8 mouse cellular contexts compared by ENCODE assay signal in genomic region chr11:88528522-88529101, GRCm38 (mm10).
DNase-seq lines count a peak whose midpoint lies in the region; ATAC-seq and TF ChIP-seq lines count a peak whose summit lies in the region.

No protein-coding gene starts in this region.

- intact Hi-C loops in left cerebral cortex, adult 2 months (cut with DNase I), result no loop called here

- H3K9ac ChIP-seq in intestine, embryonic 14.5 days (ENCODE audit: low read length), result no peak overlapping the region

- H3K27me3 ChIP-seq in intestine, embryonic 14.5 days (replicated peaks; ENCODE audit: control insufficient read depth, insufficient read depth, low read length), result no peaks in the 10 kb centered on the region

- peak overlapping the region; percentile 32 for H3K4me2 ChIP-seq in intestine, embryonic 14.5 days (ENCODE audit: low read length)

- no peak overlapping the region for H3K4me3 ChIP-seq in brown adipose tissue, adult 24 weeks (ENCODE audit: insufficient read depth, low read depth, low read length)
- no peak overlapping the region for H3K4me3 ChIP-seq in intestine, embryonic 14.5 days (ENCODE audit: low read depth, low read length)
- H3K4me3 ChIP-seq in left cerebral cortex, adult 2 months, result no peak overlapping the region

- H3K9me3 ChIP-seq in intestine, embryonic 14.5 days (ENCODE audit: control insufficient read depth, low read length), result no peaks in the 10 kb centered on the region

- H3K27ac ChIP-seq in brown adipose tissue, adult 24 weeks (replicated peaks; ENCODE audit: low read depth, low read length), result peak overlapping the region; percentile 65
- peak overlapping the region; percentile 87 for H3K27ac ChIP-seq in intestine, embryonic 14.5 days (ENCODE audit: low read depth)
- no peak overlapping the region for H3K27ac ChIP-seq in left cerebral cortex, adult 2 months

- WGBS in intestine, embryonic 14.5 days, result 25% methylated on average over 8 of the region's 8 CpGs

- H3K4me1 ChIP-seq in brown adipose tissue, adult 24 weeks (ENCODE audit: control insufficient read depth, insufficient read depth, insufficient read length, low read length), result peaks cover 34% of the 10 kb centered on the region
- H3K4me1 ChIP-seq in intestine, embryonic 14.5 days (replicated peaks; ENCODE audit: control insufficient read depth, insufficient read depth, low read length), result peaks cover 44% of the 10 kb centered on the region

- ATAC-seq in intestine, embryonic 14.5 days (replicated peaks; ENCODE audit: low FRiP score, low TSS enrichment, low read depth), result peak; percentile 48; the same call in 1 of the 2 replicates

- no peak for TF ChIP-seq CTCF in left cerebral cortex, adult 2 months (IDR thresholded peaks at IDR 0.05)

- DNase-seq in forelimb bud, embryonic 11.5 days (ENCODE audit: low read depth, low spot score), result peak; percentile 40
- peak; percentile 78 for DNase-seq in intestine, embryonic 14.5 days (ENCODE audit: low spot score)
- DNase-seq in lung, postnatal 10 days, result peak; percentile 67
- no peak for DNase-seq in gastrocnemius, adult 8-10 months (ENCODE audit: low spot score in 2 of 2)
- no peak for DNase-seq in ovary, postnatal 10 days (ENCODE audit: low spot score)
- DNase-seq in right cerebral cortex, postnatal 36 days (ENCODE audit: low spot score in 2 of 2), result no peak
- DNase-seq in left cerebral cortex, adult 2 months (ENCODE audit: extremely low spot score in 1 of 2, low spot score in 2 of 2), result no peak

- H3K36me3 ChIP-seq in intestine, embryonic 14.5 days (ENCODE audit: control insufficient read depth, insufficient read depth, low read length), result no peaks in the 10 kb centered on the region

Comparison
In these comparisons a context has a peak if more than half of its experiments do, and no peak if none do; other contexts are left out.
1. DNase-seq: peak in forelimb bud, embryonic 11.5 days (single experiment), intestine, embryonic 14.5 days (single experiment) and lung, postnatal 10 days (single experiment); none in gastrocnemius, adult 8-10 months (0 of 2), ovary, postnatal 10 days (single experiment), right cerebral cortex, postnatal 36 days (0 of 2) and left cerebral cortex, adult 2 months (0 of 2).